Mouse (Mus musculus) myocyte (in vitro differentiated cells): ENCODE results near the gene Fgd2. TPM values are rescaled to one million over a fixed set of nuclear protein-coding genes. Genes with fewer than 3 reads are reported as not detected.

Experiments
- H3K27me3 ChIP-seq: one replicate; pipeline ENCODE4 v1.6.1; 2011; ENCODE audit not compliant: control insufficient read depth, insufficient read depth, insufficient read length
- H3K36me3 ChIP-seq: one replicate; pipeline ENCODE4 v1.6.1; 2011; ENCODE audit not compliant: control insufficient read depth, insufficient read depth
- H3K4me2 ChIP-seq: one replicate; pipeline ENCODE4 v1.6.1; 2011; ENCODE audit warnings: low read depth, control low read depth
- H3K4me3 ChIP-seq: one replicate; pipeline ENCODE4 v1.5.1; 2011; ENCODE audit warnings: mild to moderate bottlenecking, control low read depth, moderate library complexity
- H3K79me2 ChIP-seq: one replicate; pipeline ENCODE4 v1.6.1; 2011; ENCODE audit not compliant: control insufficient read depth, insufficient read depth
- H3ac ChIP-seq: one replicate; pipeline ENCODE4 v1.6.1; 2011; ENCODE audit not compliant: control insufficient read depth, insufficient read length
- CEBPB ChIP-seq: IDR thresholded peaks from 2 replicates; pipeline ENCODE4 v1.6.1; 2011; ENCODE audit warnings: mild to moderate bottlenecking, moderate library complexity; ENCODE audit not compliant: poor library complexity, insufficient read depth, severe bottlenecking
- E2F4 ChIP-seq: IDR thresholded peaks from one replicate; pipeline ENCODE4 v1.6.1; 2011; ENCODE audit warnings: mild to moderate bottlenecking, control low read depth, moderate library complexity; ENCODE audit not compliant: insufficient read depth
- MAX ChIP-seq: IDR thresholded peaks from one replicate; pipeline ENCODE4 v1.6.1; 2011; ENCODE audit warnings: low read depth, mild to moderate bottlenecking, control low read depth
- MYOD1 ChIP-seq, 3 experiments: IDR thresholded peaks; one replicate each; pipeline ENCODE4 v1.6.1; 2011; ENCODE audit warnings: control low read depth in 2 of 3, low read depth in 2 of 3, mild to moderate bottlenecking in 2 of 3, moderate library complexity in 1 of 3; ENCODE audit not compliant: insufficient read length in 2 of 3, control insufficient read depth in 1 of 3
- MYOG ChIP-seq, 3 experiments: IDR thresholded peaks; one replicate each; pipeline ENCODE4 v1.6.1; 2011; ENCODE audit warnings: control low read depth in 2 of 3, low read depth in 2 of 3, mild to moderate bottlenecking in 2 of 3; ENCODE audit not compliant: insufficient read length in 2 of 3, control insufficient read depth in 1 of 3, insufficient read depth in 1 of 3
- POLR2A ChIP-seq: IDR thresholded peaks from one replicate; pipeline ENCODE4 v1.6.1; 2011; ENCODE audit warnings: low read depth, mild to moderate bottlenecking, control low read depth, moderate library complexity; ENCODE audit not compliant: insufficient read length
- POLR2AphosphoS2 ChIP-seq: IDR thresholded peaks from one replicate; pipeline ENCODE4 v1.6.1; 2011; ENCODE audit warnings: low read depth, control low read depth; ENCODE audit not compliant: insufficient read length
- REST ChIP-seq: IDR thresholded peaks from one replicate; pipeline ENCODE4 v1.6.1; 2011; ENCODE audit warnings: mild to moderate bottlenecking, control low read depth, moderate library complexity; ENCODE audit not compliant: insufficient read depth, insufficient read length
- SRF ChIP-seq: IDR thresholded peaks from one replicate; pipeline ENCODE4 v1.6.1; 2011; ENCODE audit warnings: low read depth; ENCODE audit not compliant: control insufficient read depth, insufficient read length
- TCF12 ChIP-seq: IDR thresholded peaks from one replicate; pipeline ENCODE4 v1.6.1; 2011; ENCODE audit warnings: mild to moderate bottlenecking, control low read depth; ENCODE audit not compliant: poor library complexity, insufficient read depth, severe bottlenecking
- TCF3 ChIP-seq: IDR thresholded peaks from one replicate; pipeline ENCODE4 v1.6.1; 2011; ENCODE audit warnings: low read depth, control low read depth; ENCODE audit not compliant: insufficient read length
- USF1 ChIP-seq: IDR thresholded peaks from one replicate; pipeline ENCODE4 v1.6.1; 2011; ENCODE audit warnings: low read depth, mild to moderate bottlenecking, control low read depth, moderate library complexity
- polyA plus RNA-seq: library from polyadenylated mRNA; unstranded; fragments of >200 nt; fragmentation: generic; extraction: Trizol; gene quantifications from one replicate; pipeline ENCODE4 v1.2.1, GENCODE M21; 2012; ENCODE audit warnings: missing spikeins

The Fgd2 gene
- polyA plus RNA-seq, 1 experiment: 0.54 TPM

DNA sequence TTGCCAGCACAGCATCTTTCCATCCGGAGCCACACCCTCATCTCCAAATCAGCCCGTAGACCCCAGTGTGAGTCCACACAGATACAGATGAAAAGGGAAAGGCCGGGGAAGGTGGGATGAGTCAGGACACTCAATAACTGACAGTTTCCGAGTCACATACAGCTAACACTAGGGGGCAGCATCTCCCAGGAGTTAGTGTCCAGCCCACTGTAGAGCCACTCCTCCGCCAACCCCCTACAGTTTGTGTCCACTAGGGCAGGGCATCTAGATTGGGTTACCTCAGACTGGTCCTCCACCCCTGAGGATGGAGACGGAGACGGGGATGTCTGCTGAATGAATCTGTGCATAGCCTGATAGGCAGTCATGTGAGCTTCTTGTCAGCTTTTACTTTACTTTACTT is 20.8 kb downstream of the Fgd2 start:
- Histone ChIP-seq H3K36me3 (no peaks in the 10 kb centered on the region), H3K79me2 (no peaks in the 10 kb centered on the region), H3K4me3 (no peak overlapping the region), H3ac (no peak overlapping the region), H3K4me2 (no peak overlapping the region), H3K27me3 (no peaks in the 10 kb centered on the region)
- TF ChIP-seq TCF12 (no peak), MYOG (IDR thresholded peaks at IDR 0.05; ENCODE audit: control insufficient read depth in 1 of 3, insufficient read depth in 1 of 3, insufficient read length in 2 of 3, low read depth in 2 of 3) (no peak), MYOD1 (IDR thresholded peaks at IDR 0.05; ENCODE audit: control insufficient read depth in 1 of 3, insufficient read length in 2 of 3, low read depth in 2 of 3) (no peak), CEBPB (no peak), POLR2AphosphoS2 (no peak), MAX (no peak), TCF3 (no peak), REST (no peak), USF1 (no peak), E2F4 (no peak), SRF (no peak), POLR2A (no peak)

DNA sequence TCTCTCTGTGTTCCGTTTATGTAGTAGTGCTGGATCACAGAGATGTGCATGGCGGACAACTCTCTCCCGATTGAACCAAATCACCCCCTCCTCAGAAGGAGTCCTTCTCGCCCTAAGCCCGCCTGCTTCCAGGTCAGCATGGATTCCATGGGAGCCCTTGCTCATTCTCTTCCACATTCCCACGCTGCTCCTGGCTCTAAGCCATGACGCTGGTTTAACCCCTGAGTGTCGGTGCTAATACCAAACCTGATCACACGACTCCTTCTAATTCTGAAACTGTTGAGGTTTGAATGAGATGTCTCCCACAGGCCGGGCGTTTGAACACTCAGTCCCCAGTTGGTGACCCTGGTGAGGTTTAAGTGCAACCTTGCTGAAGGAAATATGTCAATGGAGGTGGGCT is 21.7 kb downstream of the Fgd2 start:
- Histone ChIP-seq H3ac (no peak overlapping the region), H3K79me2 (no peaks in the 10 kb centered on the region), H3K4me3 (no peak overlapping the region), H3K36me3 (no peaks in the 10 kb centered on the region), H3K4me2 (no peak overlapping the region), H3K27me3 (no peaks in the 10 kb centered on the region)
- TF ChIP-seq USF1 (no peak), MYOG (IDR thresholded peaks at IDR 0.05; ENCODE audit: control insufficient read depth in 1 of 3, insufficient read depth in 1 of 3, insufficient read length in 2 of 3, low read depth in 2 of 3) (no peak)

DNA sequence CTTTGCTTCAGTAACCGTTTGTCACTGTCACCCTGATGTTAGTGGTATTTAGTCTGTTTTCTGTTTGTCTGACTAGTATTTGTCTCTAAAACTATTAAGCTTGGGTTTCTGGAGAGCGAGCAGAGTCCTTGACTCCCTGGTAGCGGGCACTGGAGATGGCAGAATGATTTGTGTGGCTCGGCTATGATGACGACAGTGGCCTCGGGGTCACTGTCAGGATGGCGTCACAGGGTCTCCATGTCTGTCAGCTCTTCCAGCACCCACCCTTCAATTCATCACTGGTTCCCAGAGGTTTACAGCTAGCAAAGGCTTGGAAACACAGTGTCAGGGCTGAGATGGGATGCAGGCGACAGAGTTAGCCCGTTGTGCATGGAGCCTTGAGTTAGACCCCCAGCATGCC is 23.2 kb downstream of the Fgd2 start:
- no peaks in the 10 kb centered on the region for H3K79me2 ChIP-seq
- H3K4me2 ChIP-seq: no peak overlapping the region
- TF ChIP-seq MYOD1 (IDR thresholded peaks at IDR 0.05; ENCODE audit: control insufficient read depth in 1 of 3, insufficient read length in 2 of 3, low read depth in 2 of 3): no peak
- no peak for TF ChIP-seq E2F4
- TF ChIP-seq MAX: no peak
- no peak for TF ChIP-seq CEBPB
- TF ChIP-seq MYOG (IDR thresholded peaks at IDR 0.05; ENCODE audit: control insufficient read depth in 1 of 3, insufficient read depth in 1 of 3, insufficient read length in 2 of 3, low read depth in 2 of 3): no peak
- TF ChIP-seq POLR2A: no peak
- no peak for TF ChIP-seq USF1
- no peak for TF ChIP-seq REST
- no peak for TF ChIP-seq TCF12
- TF ChIP-seq SRF: no peak
- TF ChIP-seq POLR2AphosphoS2: no peak
- H3K27me3 ChIP-seq: no peaks in the 10 kb centered on the region
- no peak overlapping the region for H3ac ChIP-seq
- H3K4me3 ChIP-seq: no peak overlapping the region
- H3K36me3 ChIP-seq: no peaks in the 10 kb centered on the region

DNA sequence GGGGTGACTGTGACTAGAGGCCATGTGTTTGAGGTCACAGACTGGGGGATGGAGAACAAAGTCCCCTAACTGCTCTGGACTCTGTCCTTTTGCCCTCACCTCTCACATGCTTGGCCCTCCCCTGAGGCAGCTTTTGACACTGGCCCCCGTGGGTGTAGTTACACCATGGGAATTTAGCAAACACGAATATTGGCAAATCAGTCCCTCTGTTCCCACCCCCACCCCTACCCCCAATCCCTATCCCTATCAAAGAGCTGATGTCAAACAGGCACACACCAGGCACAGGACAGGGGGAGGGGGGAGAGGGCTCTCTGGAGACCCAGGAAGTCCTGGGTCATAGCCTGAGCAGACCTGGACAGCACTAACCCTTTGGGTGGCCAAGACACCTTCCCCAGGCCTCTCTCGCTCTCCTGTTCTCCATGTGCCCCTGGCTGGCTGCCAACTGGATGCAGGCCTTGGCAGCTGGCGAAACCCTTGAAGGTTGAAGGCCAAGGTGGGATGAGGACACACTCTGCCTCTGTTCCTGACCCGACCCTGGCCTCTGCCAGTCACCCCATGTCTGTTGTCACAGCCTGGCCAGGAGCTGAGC is 24.2 kb downstream of the Fgd2 start:
- Histone ChIP-seq H3ac (no peak overlapping the region), H3K27me3 (no peaks in the 10 kb centered on the region), H3K4me3 (no peak overlapping the region), H3K4me2 (no peak overlapping the region), H3K79me2 (no peaks in the 10 kb centered on the region), H3K36me3 (no peaks in the 10 kb centered on the region)
- TF ChIP-seq SRF: no peak
- no peak for TF ChIP-seq E2F4
- TF ChIP-seq USF1: no peak
- TF ChIP-seq TCF12: no peak
- no peak for TF ChIP-seq TCF3
- no peak for TF ChIP-seq MAX
- no peak for TF ChIP-seq POLR2A
- TF ChIP-seq MYOD1 (IDR thresholded peaks at IDR 0.05; ENCODE audit: control insufficient read depth in 1 of 3, insufficient read length in 2 of 3, low read depth in 2 of 3): no peak
- no peak for TF ChIP-seq CEBPB
- TF ChIP-seq REST: no peak
- TF ChIP-seq POLR2AphosphoS2: no peak
- no peak for TF ChIP-seq MYOG (IDR thresholded peaks at IDR 0.05; ENCODE audit: control insufficient read depth in 1 of 3, insufficient read depth in 1 of 3, insufficient read length in 2 of 3, low read depth in 2 of 3)

DNA sequence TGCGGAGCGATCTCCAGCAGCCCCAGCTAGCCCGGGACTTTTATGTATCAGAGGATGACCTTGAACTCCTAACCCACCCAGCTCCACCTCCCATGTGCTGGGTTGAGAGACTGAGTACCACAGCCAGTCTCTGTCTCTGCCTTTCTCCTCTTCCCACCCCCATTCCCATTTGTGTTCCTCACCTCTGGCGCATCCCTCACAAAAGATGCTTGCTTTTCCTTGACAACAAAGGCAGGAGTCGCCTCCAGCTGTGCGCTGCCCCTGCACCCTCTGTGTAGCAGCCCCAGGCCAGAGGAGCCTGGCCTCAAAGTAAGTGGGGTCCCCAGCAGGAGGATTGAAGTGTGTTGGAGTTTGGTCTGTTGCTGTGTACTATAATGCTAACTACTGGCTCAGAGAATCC is 25.0 kb downstream of the Fgd2 start:
- no peak overlapping the region for H3ac ChIP-seq
- H3K36me3 ChIP-seq: no peaks in the 10 kb centered on the region
- no peak overlapping the region for H3K4me3 ChIP-seq
- H3K79me2 ChIP-seq: no peaks in the 10 kb centered on the region
- no peak for TF ChIP-seq POLR2AphosphoS2
- TF ChIP-seq SRF: no peak
- TF ChIP-seq MAX: no peak
- no peak for TF ChIP-seq POLR2A
- TF ChIP-seq MYOG (IDR thresholded peaks at IDR 0.05; ENCODE audit: control insufficient read depth in 1 of 3, insufficient read depth in 1 of 3, insufficient read length in 2 of 3, low read depth in 2 of 3): no peak
- no peak overlapping the region for H3K4me2 ChIP-seq
- no peaks in the 10 kb centered on the region for H3K27me3 ChIP-seq
